Mouse (Mus musculus) liver, embryonic 14.5 days (tissue): Measurements from ENCODE around the gene Zfp422. TPM values are rescaled to one million over a fixed set of nuclear protein-coding genes. Genes with fewer than 3 reads are reported as not detected.
"Not testable (repeated sequence)": the region's sequence is repeated elsewhere in the genome, so short reads cannot be mapped to it uniquely, and the experiment has no call there.

Source experiments
- ATAC-seq: fragments of 200-750 bp; cut with Nextera tagmentation; 2 replicates; pipeline ENCODE4 v1.8.0; 2017; ENCODE audit warnings: moderate number of reproducible peaks, mild to moderate bottlenecking, moderate library complexity; ENCODE audit not compliant: insufficient read depth
- DNase-seq, 3 experiments: peaks; one replicate each; pipeline ENCODE4 v3.0.0-alpha.2; 2012 to 2013; ENCODE audit warnings: low read depth in 3 of 3, low spot score in 3 of 3
- H3K27ac ChIP-seq: fragments of 300-500 bp; sonication (generic); 2 replicates; pipeline ENCODE4 v1.5.1; 2014; ENCODE audit warnings: moderate library complexity, mild to moderate bottlenecking, control low read depth, inconsistent platforms
- H3K27me3 ChIP-seq: fragments of 300-500 bp; sonication (generic); 2 replicates; pipeline ENCODE4 v1.6.1; 2014; ENCODE audit warnings: mild to moderate bottlenecking, low read length, moderate library complexity; ENCODE audit not compliant: control insufficient read depth, insufficient read depth
- H3K36me3 ChIP-seq: fragments of 300-500 bp; sonication (generic); replicated peaks from 2 replicates; pipeline ENCODE4 v1.6.1; 2014; ENCODE audit warnings: low read depth; ENCODE audit not compliant: control insufficient read depth, insufficient read depth
- H3K4me1 ChIP-seq, 2 experiments: fragments of 200-500 bp in 1 of 2; fragments of 300-500 bp in 1 of 2; sonication (generic) in 1 of 2; replicated peaks; 2 replicates each; pipeline ENCODE4 v1.6.1; 2012 to 2014; ENCODE audit warnings: antibody characterized with exemption in 1 of 2, inconsistent platforms in 1 of 2, low read length in 1 of 2; ENCODE audit not compliant: control insufficient read depth in 2 of 2, insufficient read depth in 2 of 2
- H3K4me2 ChIP-seq: fragments of 300-500 bp; sonication (generic); 2 replicates; pipeline ENCODE4 v1.6.1; 2014; ENCODE audit warnings: low read depth, mild to moderate bottlenecking, control low read depth, moderate library complexity
- H3K4me3 ChIP-seq, 2 experiments: fragments of 200-500 bp in 1 of 2; fragments of 300-500 bp in 1 of 2; sonication (generic) in 1 of 2; 2 replicates each; pipeline ENCODE4 v1.5.1; 2012 to 2014; ENCODE audit warnings: low read depth in 2 of 2, low read length in 2 of 2, mild to moderate bottlenecking in 2 of 2, control low read depth in 1 of 2, inconsistent platforms in 1 of 2, moderate library complexity in 1 of 2; ENCODE audit not compliant: insufficient read depth in 1 of 2
- H3K9ac ChIP-seq: fragments of 300-500 bp; sonication (generic); replicated peaks from 2 replicates; pipeline ENCODE4 v1.6.1; 2014; ENCODE audit warnings: mild to moderate bottlenecking, control low read depth, moderate library complexity
- H3K9me3 ChIP-seq: fragments of 300-500 bp; sonication (generic); 2 replicates; pipeline ENCODE4 v1.6.1; 2016; ENCODE audit warnings: low read length, mixed read lengths; ENCODE audit not compliant: control insufficient read depth
- CTCF ChIP-seq: IDR thresholded peaks from 2 replicates; pipeline ENCODE4 v1.5.1; 2016; ENCODE audit warnings: antibody characterized with exemption, low read depth, control low read depth
- EP300 ChIP-seq: IDR thresholded peaks from 2 replicates; pipeline ENCODE4 v1.6.1; 2016; ENCODE audit warnings: antibody characterized with exemption, low read depth
- WGBS: fragments of 180-500 bp; shearing (Covaris S2); extraction: QIAGEN DNeasy Blood & Tissue Kit; methylation state at CpG from one replicate; pipeline ENCODE4 v1.1.7; 2014; ENCODE audit not compliant: insufficient replicate concordance; 5-methylcytosine and 5-hydroxymethylcytosine counted together
- polyA plus RNA-seq, 2 experiments: library from polyadenylated mRNA; depleted of rRNA in 1 of 2; stranded (reverse) in 1 of 2; unstranded in 1 of 2; fragments of >200 nt; fragmentation: Nextera tagmentation in 1 of 2; extraction: Ambion mirVana in 1 of 2; gene quantifications; 2 replicates each; pipeline versions ENCODE4 v1.2.1 to v1.2.3; 2012 to 2014

Zfp422 gene
- polyA plus RNA-seq, 2 experiments, result 10.9 to 21.2 TPM

GRCm38 (mm10) chr6:116628095-116628494 is 704 bp downstream of the Zfp422 start:
- TF ChIP-seq EP300 (no peak), CTCF (no peak)

GRCm38 (mm10) chr6:116626417-116626816 is 2.4 kb downstream of the Zfp422 start:
- H3K27ac ChIP-seq, H3K36me3 ChIP-seq, H3K4me3 ChIP-seq, H3K9ac ChIP-seq, ATAC-seq, H3K4me2 ChIP-seq, DNase-seq, H3K9me3 ChIP-seq, H3K27me3 ChIP-seq: not testable (repeated sequence)
- 75% methylated on average over 9 of the region's 9 CpGs for WGBS
- peaks cover 0 to 11% of the 10 kb centered on the region in 2 experiments; a peak in 2 of 4 replicates for H3K4me1 ChIP-seq

More at GRCm38 (mm10) chr6:116628095-116628494, 704 bp downstream of the Zfp422 start:
- 12% methylated on average over 9 of the region's 9 CpGs for WGBS
- Histone ChIP-seq H3K4me2 (peak overlapping the region; percentile 68), H3K9ac (peak overlapping the region; percentile 66), H3K27ac (no peak overlapping the region), H3K4me1 (peaks cover 0 to 9% of the 10 kb centered on the region in 2 experiments; a peak in 2 of 4 replicates), H3K27me3 (no peaks in the 10 kb centered on the region), H3K36me3 (no peaks in the 10 kb centered on the region), H3K9me3 (no peaks in the 10 kb centered on the region), H3K4me3 (peak overlapping the region; percentile 68 to 69)
- DNase-seq, result no peak
- no peak for ATAC-seq

GRCm38 (mm10) chr6:116621318-116622023 is 7.3 kb downstream of the Zfp422 start:
- DNase-seq (no peak), ATAC-seq (no peak)
- Histone ChIP-seq H3K27ac (no peak overlapping the region), H3K36me3 (no peaks in the 10 kb centered on the region), H3K9ac (no peak overlapping the region), H3K27me3 (no peaks in the 10 kb centered on the region), H3K4me1 (0 out of 4 replicates have a peak, but pooled peaks cover 0 to 2% of the 10 kb centered on the region in 2 experiments), H3K9me3 (no peaks in the 10 kb centered on the region), H3K4me3 (no peak overlapping the region), H3K4me2 (no peak overlapping the region)
- 19% methylated on average over 8 of the region's 8 CpGs for WGBS
- TF ChIP-seq CTCF, result no peak
- no peak for TF ChIP-seq EP300

GRCm38 (mm10) chr6:116618073-116618472 is 10.7 kb downstream of the Zfp422 start:
- 0 out of 4 replicates have a peak, but pooled peaks cover 0 to 2% of the 10 kb centered on the region in 2 experiments for H3K4me1 ChIP-seq
- TF ChIP-seq EP300 (no peak), CTCF (no peak)
- H3K27ac ChIP-seq, result no peak overlapping the region
- no peaks in the 10 kb centered on the region for H3K36me3 ChIP-seq
- H3K9ac ChIP-seq, result no peak overlapping the region
- H3K27me3 ChIP-seq, result no peaks in the 10 kb centered on the region
- no peak overlapping the region for H3K4me3 ChIP-seq
- no peak for ATAC-seq
- H3K4me2 ChIP-seq, result no peak overlapping the region
- no peaks in the 10 kb centered on the region for H3K9me3 ChIP-seq
- DNase-seq, result no peak

GRCm38 (mm10) chr6:116615719-116616118 is 13.1 kb downstream of the Zfp422 start:
- no peak overlapping the region for H3K4me2 ChIP-seq
- H3K4me1 ChIP-seq, result no peaks in the 10 kb centered on the region
- WGBS, result 65% methylated on average over 2 of the region's 2 CpGs
- DNase-seq, result no peak
- no peaks in the 10 kb centered on the region for H3K9me3 ChIP-seq
- ATAC-seq, result no peak
- H3K9ac ChIP-seq, result no peak overlapping the region
- no peaks in the 10 kb centered on the region for H3K36me3 ChIP-seq
- no peak for TF ChIP-seq EP300
- TF ChIP-seq CTCF, result no peak
- H3K27me3 ChIP-seq, result no peaks in the 10 kb centered on the region
- no peak overlapping the region for H3K4me3 ChIP-seq
- no peak overlapping the region for H3K27ac ChIP-seq
